Mouse (Mus musculus): ENCODE measurements at regions not wholly inside any gene's neighbourhood (a gene's known extent, or its start where the extent isn't known, plus 50 kb on each side); places are given as distances from the start of the nearest gene placed in this dataset.

DNA sequence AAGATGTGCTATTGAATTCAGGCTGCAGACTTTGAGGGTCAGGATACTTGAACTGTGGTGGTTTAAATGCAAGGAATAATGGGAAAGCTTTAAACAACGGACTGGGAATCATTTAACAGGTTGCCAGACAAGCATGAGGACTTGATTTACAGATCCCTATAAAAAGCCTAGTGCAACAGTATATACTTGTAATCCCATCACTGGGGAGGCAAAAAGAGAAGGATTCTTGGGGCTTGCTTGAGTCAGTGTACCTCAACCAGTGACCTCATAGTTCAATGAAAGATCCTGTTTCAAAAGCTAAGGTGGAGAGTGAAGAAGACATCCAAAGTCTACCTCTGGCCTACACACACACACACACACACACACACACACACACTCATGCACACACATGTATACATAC, 99.8 kb downstream of the Lrrn1 start:
- no peak for DNase-seq (ENCODE audit: low spot score)

DNA sequence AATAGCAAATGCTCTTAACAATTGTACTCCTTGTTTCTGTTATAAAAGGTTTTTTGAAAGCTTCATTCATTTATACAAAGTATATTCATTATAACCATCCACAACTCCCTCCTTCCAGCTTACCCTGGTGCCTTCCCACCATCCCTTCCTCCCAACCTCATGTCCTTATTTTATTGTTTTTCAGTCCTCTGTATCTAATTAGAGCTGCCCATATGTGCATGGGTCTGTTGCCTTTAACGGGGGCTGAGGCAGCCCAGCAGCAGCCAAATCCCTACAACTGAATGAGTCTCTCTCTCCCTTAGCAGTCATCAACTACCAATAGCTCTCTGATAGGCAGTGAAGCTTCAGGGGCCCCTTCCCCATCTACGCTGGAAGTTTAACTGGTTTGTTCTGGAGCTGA, 116.2 kb downstream of the Lrrn1 start:
- DNase-seq (ENCODE audit: low spot score): peak; percentile 30

DNA sequence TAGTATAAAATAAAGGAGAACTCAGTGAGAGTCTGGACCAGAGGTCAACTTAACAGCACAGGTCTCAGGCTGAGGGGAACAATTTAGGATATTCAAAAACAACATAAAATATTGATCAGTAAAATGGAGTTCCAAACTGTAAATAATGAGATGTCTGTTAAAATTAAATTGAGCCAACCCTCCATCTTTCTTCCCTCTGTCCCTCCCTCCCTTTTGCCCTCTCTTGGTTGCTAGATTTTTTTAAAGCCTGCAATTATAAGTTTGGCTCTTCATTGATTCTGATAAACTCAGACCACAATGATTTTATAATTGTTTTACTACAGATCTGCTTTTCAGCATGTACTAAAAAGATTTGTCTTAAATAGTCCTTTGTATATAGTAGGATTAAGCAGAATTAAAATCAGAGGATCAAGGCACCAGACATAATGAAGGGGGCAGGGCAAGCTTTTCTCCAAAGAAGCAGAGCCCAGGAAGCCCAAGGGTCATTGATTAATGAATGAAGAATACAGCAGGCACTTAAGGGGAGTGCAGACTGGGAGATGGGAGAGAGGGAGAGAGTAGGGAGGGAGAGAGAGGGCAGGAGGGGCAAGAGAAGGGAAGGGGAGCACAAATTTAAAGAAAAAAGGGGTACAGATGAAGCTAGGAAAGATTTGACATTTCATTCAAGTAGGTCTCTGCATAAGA, 124.4 kb downstream of the Lrrn1 start:
- DNase-seq (ENCODE audit: low spot score): no peak

DNA sequence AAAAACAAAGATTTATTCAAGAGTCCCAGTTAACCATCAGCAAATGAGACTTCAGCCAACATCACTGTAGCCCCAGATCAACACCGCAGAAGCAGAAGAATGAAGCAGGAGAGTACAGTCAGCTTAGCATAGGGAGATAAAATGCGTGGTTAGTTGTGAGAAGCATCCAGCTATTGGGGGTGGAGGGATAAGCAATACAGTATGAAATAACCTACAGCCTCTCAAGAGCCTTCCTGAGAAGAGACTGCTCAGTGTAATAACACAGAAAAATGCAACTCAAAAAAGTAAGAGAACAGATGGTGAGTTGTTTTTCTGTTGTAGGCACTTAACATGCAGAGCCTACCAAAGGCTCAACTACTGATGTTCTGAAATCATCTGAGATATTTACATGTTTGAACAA, 128.2 kb downstream of the Lrrn1 start:
- DNase-seq (ENCODE audit: low spot score): no peak

DNA sequence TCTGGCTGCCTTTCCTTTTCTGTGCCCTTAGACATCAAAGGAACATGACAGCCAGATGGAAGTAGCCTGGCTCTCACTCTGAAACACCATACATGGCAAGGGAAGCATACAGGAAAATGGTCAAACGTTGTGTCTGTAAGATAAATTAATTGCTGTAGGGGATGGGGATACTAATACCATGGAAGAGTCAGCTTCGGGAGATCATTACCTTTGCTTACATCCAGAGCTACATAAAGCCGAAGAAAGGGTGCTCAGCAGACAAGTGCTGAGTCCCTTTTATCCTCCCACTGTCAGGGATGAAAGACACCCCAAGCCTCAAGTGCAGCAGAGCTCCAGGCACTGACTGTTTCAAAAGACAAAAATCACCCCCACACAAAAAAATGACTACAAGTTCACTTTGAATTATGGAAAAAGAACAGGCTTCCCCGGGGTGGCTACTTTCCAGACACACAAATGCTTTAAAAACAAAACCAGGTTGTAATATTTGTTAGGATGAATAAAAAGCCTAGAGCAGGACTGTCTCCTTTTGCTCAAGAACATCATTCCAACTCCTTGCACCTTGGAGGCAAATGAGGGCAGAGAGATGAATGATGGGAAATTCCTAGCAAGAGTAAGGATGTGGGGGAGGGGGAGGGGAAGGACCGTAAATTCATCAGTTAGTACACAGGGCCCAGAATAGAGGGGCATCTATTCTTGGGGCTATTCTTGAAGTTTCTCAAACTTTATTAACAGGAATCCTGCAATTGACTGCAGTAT, 131.6 kb downstream of the Lrrn1 start:
- DNase-seq (ENCODE audit: low spot score): no peak

DNA sequence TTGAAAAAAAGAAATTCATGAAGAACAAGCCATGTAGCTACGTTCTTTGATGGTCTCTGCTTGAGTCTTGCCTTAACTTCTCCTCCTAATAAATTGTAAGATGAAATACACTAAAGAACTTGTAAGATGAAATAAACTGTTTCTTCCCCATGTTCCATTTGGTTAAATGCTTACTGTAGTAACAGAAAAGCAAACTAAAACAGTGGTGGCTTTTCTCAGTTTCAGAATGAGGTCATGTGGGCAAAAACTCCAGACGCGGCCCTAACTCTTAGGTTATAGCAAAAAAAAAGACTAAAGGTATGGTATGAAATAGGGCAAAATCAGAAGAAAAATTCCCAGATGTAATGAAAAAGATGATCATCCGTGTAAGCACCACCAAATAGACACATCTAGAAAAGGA, 169.7 kb downstream of the Lrrn1 start:
- no peak for DNase-seq (ENCODE audit: low spot score)

DNA sequence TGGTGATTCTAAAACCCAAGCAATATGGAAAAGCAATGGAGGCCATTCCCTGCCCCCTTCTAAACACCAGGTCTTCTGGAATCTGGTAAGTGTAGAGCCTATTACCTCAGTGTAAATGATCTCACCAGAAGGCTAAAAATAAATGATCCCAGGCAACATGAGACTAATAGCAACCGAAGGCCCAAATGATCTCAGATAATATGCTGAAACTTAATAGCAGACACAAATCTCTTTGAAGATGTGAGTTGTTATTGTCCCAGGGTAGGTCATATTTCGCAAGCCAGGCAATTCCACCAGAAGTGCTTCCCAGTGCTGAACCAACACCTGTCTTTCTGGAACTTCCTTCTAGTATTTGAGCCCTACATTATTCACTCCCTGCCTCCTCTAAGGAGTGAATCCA, 178.6 kb downstream of the Lrrn1 start:
- no peak for DNase-seq (ENCODE audit: low spot score)

DNA sequence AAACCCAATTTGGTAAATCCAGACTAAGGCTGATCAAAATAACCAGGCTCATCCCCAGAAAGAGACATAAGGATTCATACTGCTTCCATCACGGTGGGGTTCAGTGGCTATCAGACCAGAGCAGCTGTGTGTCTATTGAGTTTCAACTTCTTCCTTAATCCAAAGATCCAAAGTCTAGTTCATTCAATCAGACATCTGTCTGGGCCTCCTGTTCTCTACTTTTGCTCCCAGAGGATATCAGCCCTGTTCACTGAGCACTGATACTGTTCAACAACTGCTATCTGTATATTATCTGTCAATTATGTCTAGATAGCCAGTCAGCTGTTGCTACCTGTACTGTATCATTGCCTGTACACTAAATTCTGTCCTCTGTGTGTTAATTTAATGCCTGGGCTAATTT, 179.0 kb downstream of the Lrrn1 start:
- DNase-seq (ENCODE audit: low spot score): no peak

DNA sequence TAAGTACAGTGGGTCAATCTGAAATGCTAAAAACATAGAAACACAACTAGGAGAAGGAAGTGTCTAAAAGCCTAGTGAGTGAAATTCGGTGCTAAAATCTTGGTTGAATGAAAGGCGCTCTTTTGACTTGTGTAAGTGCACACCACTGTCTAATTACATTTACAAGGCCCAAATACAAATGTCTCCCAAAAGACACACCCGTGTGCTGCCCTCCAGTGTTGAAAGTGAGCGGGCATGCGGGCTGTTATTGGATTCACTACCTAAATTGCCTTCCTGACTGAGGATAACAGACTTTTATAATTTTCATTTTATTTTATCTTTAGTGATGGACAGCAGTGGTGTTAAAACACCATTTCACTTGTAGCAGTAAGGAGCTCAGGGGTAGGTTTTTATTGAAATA, 180.8 kb downstream of the Lrrn1 start:
- no peak for DNase-seq (ENCODE audit: low spot score)

DNA sequence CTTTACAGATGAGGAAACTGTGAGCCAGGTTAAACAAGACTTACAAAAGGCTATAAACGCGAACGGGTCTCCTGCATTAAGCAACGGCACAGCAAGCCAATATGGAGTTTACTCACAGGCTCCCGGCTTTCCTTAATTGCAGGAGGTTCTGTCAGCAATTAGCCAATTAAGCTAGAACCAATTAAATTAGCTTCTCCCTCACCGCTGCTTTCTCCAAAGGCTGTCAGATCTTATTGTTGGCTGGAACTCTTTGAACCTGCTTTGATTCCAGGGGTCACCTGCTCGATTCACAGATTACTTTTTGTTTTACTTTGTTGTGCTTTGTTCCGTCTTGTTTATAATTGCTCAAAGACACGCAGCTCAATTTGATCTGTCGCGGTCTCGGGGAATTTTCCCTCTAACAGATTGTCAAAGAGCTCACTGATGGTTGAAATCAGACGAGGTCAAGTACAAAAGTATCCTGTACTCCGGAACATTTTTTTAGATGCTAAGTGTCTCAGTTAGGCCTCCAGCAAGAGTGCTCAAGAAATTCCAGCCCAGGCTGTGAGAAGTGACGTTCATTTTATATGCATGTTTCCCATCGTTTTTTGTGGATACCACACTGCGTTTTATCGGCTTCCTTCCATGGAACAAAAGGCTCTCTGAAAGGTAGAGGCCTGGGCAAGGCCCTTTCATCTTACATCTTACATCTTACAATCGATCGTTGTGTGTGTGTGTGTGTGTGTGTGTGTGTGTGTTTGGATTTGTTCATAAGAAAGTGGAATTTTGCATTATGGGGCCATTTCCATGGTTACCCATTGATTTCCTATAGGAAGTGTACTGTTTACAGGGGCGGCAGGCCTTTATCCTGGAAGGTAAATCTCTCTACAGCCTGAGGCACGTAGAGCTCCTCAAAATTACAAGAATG, 181.9 kb downstream of the Lrrn1 start:
- DNase-seq (ENCODE audit: low spot score): no peak

DNA sequence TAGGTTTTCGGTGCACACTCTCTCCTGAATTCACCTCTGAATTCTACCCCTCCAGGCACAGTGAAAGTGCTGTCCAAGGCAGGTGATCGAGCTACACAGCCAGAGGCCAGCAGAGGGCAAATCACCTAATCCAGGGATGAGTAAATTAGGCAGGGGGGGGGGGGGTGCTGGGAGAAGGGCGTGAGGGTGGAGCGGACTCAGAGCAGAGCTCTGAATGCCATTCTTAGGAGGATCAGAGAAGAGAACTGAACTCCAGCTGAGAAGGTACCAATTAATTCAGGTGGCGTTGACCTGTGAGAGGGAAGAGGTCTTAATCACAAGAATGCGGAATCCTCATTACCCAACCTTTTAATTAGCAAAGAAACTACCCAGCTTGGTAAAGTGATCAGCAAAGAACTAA, 183.5 kb downstream of the Lrrn1 start:
- no peak for DNase-seq (ENCODE audit: low spot score)

DNA sequence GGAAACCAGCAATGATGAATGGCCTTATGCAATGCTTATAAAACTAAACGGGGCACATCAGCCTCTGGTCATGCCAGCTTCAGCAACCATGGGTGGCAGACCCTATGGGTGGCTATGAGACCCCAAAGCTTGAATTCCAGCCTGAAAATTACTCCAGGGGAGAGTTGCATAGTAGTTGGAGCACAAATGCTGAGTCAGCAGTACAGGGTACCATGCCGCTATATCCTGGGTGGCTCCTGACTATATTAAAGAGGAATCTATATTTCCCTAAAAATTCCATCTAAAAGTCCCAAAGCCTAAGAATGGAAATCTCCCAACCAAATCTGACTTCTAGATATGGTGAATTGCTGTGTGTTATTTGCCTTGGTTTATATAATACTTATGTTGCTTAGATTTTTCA, 187.6 kb downstream of the Lrrn1 start:
- no peak for DNase-seq (ENCODE audit: low spot score)

DNA sequence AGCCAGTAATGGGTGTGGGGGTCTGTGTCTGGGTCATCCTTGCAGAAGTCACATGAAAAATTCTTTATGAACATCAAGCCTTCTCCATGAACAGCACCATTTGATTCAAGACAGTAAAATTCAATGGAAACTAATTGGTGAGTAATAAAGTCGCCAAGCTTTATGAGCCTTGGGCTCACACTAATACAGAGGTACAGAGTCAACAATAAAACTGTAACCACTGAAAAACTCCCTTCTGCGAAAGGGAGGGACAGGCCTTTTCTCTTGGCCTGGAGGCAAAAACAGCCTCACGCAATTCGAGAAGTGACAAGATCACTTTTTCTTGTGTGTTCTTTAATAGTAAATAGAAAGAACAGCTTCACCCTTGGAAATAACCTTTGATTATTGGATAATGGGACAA, 200.7 kb downstream of the Lrrn1 start:
- no peak for DNase-seq (ENCODE audit: low spot score)

DNA sequence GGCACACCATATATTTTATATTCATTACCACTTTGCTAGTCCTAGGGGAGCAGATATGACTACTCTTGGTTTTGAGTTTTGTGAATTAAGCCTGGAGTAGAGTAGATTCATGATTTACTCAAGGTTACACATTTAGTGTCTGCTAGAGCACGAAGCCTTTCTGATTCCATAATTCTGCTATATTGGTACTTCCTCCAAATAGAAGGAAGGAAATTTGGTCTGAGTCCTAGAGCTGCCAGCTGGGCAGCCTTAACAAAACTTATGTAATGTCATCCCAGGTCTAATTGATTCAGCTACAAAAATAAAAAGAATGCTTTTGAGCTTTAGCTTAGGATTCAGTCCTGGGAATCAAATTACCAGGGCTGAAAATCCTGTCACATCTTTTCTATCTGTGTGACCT, 205.2 kb downstream of the Lrrn1 start:
- no peak for DNase-seq (ENCODE audit: low spot score)

DNA sequence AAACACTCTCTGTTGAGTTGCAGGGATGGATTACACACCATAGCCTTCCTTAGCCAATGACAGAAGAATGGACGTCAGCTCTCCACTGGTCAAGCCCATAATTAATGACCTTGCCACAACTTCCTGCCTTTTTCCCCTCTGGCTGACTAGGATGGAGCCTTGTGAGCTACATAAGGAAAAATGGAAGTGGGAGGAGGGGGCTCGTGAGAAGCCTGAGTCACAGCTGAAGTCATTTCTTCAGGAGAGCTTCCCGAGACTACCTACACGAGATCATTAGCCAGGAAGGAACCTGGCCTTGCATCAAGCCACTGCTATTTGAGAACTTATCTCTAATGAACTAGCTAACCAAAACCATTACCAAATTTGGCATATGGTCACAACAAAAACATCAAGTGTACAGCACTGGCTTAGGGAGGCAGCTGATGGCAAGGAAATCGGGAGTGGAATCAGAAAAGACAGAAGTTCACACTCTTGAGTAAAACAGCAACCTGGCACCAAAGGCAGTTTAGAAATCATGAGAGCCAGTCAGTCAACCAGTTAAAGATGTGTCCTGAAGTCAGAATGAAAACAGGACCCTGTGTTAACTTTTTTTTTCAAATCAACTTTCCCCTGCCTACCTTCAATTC, 219.7 kb downstream of the Lrrn1 start:
- DNase-seq (ENCODE audit: low spot score): no peak

DNA sequence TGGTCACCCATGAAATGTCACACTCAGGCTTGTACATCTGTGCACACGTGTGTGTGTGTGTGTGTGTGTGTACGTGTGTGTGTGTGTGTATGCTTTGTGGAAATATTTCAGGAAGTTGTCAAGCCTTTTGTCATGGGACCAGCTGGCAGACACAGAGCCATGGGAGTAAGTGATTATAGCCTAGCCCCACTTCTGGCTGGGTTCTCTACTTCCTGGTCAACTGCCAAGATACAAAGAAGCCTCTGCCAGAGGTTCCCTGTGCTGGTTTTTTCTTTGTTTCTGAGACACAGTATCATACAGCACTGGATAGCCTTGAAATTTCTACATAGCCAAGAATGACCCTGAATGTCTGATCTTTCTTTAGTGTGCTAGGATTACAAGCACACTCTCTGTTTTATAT, 220.2 kb downstream of the Lrrn1 start:
- no peak for DNase-seq (ENCODE audit: low spot score)

DNA sequence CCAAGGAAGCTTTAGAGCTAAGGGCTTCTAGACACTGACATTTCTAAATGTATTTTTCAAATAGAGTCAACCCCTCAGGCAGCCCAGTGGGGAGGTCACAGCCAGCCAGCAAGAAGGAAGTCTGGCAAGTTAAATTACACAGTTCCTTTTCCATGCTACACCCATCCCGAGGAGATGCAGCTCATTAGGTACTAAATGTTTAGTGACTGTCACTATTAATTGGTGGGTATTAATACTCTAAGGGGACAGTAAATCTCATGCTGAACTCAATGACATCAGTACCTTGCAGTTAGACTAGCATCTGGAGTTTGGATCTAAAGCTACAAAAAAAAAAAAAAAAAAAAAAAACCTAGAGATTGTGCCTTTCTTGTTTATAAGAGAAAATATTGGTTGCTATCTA, 222.6 kb downstream of the Lrrn1 start:
- no peak for DNase-seq (ENCODE audit: low spot score)

DNA sequence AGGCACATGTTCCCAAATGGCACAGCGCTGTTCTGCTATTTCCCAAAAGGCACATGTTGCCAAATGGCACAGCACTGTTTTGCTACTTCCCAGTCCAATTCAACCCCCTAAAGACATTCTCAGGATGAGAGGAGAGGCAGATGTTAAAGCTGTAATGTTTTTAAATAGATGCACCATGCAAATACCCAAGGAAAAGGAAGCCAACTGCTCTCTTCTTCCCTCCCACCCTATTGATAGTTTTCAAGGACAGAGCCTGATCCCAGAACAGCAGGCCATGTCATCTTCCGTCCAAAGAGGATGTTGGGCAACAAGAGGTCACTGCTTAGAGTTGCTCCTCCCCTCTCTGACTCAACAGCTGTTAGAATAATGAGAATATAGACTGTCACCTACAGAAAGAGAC, 225.6 kb downstream of the Lrrn1 start:
- no peak for DNase-seq (ENCODE audit: low spot score)

DNA sequence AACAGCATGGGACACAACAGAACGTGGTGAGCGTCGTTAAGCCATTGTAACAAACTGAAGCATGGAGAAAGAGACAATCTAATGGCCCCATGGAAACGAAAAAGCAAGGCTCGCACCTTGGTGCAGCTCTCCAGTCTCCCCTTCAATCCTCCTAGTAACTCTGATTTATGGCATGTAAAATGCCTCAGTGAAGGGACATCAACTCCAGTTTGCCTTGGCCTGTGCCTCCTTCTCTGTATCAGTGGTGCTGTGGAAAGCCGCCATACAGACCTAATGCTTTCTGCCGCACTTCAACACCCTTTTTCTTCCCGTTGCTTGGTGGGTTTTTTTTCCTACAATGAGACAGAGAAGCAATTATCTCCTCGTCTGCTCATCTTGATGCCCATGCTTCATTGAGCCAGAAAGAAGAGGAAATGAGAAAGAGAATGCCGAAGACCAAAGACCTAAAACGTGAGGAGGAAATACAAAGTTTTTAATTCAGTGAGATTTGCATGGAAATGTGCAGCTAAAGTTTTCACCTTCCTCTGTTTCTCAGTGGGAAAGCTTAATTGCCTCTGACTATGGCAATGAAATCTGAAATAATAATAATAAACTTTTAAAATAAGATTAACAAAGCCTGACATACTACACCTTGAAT, 241.4 kb downstream of the Lrrn1 start:
- DNase-seq (ENCODE audit: low spot score): no peak

DNA sequence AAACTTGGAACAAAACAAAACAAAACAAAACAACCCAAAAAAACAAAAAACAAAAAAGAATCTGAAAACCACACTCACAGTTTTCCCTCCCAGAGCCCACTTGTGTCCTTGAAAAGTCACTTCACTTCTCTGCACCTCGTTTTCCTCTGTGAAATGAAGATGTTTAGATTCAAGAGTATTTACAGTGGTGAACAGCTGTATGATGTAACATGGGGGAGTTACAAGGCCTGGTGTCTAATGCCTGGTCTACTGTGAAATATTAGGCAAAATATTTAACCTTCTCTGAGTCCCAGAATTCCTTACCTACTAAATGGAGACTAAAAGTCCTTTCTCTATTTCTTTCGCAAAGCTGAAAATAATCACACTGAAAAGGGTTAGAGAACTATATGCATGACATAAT, 255.4 kb downstream of the Lrrn1 start:
- no peak for DNase-seq (ENCODE audit: low spot score)

DNA sequence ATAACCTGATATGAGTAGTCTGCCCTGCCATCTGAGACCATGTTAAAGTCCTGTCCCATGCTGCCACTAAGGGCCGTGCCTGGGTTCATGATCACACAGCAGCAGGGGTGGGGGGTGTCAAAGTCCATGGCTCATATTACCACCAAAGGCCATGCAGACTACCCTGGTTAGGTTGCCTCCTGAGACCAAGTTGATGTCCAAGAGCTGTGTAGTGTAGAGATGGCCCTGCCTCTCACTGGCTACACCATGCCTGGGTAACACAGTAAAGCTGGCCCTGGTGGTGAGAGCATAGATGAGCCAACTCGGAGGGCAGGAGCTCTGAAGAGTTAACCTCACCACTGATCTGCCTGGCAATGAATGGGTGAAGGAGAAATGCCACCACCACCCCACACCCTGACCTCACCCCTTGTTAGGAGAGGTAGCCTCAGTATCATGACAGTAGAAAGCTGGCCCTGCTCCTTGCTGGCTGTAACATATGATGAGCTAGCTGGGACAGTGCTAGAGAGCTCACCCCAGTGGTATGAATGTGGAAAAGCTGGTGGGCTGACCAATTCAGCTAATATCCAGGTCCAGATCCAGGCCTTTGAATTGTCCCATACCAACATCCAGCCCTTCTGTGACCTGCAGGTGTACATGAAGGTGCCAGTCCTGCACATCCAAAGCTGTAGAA, 258.8 kb downstream of the Lrrn1 start:
- no peak for DNase-seq (ENCODE audit: low spot score)

Measured in layer of hippocampus, adult 9-10 months (tissue).